Mouse (Mus musculus) embryonic facial prominence, embryonic 12.5 days (tissue): ENCODE data around the gene Nle1. TPM values are rescaled to one million over a fixed set of nuclear protein-coding genes. Genes with fewer than 3 reads are reported as not detected.
A peak's percentile ranks its signal among the peaks of the same experiment; 100 is the strongest.

ENCODE experiments used
- ATAC-seq: fragments of 200-750 bp; cut with Nextera tagmentation; 2 replicates; pipeline ENCODE4 v1.8.0; 2017; ENCODE audit not compliant: insufficient number of reproducible peaks, insufficient read depth, low FRiP score, low TSS enrichment
- H3K27ac ChIP-seq: fragments of 300-500 bp; sonication (generic); 2 replicates; pipeline ENCODE4 v1.5.1; 2016; ENCODE audit warnings: mild to moderate bottlenecking
- H3K27me3 ChIP-seq: fragments of 300-500 bp; sonication (generic); 2 replicates; pipeline ENCODE4 v1.6.1; 2016; ENCODE audit warnings: mild to moderate bottlenecking, moderate library complexity
- H3K36me3 ChIP-seq: fragments of 300-500 bp; sonication (generic); 2 replicates; pipeline ENCODE4 v1.6.1; 2016; ENCODE audit warnings: mild to moderate bottlenecking
- H3K4me1 ChIP-seq: fragments of 300-500 bp; sonication (generic); 2 replicates; pipeline ENCODE4 v1.6.1; 2016
- H3K4me2 ChIP-seq: fragments of 300-500 bp; sonication (generic); replicated peaks from 2 replicates; pipeline ENCODE4 v1.6.1; 2016; ENCODE audit warnings: mild to moderate bottlenecking, moderate library complexity
- H3K4me3 ChIP-seq: fragments of 300-500 bp; sonication (generic); 2 replicates; pipeline ENCODE4 v1.5.1; 2016; ENCODE audit warnings: mild to moderate bottlenecking
- H3K9ac ChIP-seq: fragments of 300-500 bp; sonication (generic); 2 replicates; pipeline ENCODE4 v1.6.1; 2016; ENCODE audit warnings: mild to moderate bottlenecking, moderate library complexity
- H3K9me3 ChIP-seq: fragments of 300-500 bp; sonication (generic); 2 replicates; pipeline ENCODE4 v1.6.1; 2016; ENCODE audit warnings: mild to moderate bottlenecking, moderate library complexity
- WGBS: fragments of 180-500 bp; shearing (Covaris S2); methylation state at CpG from one replicate; pipeline ENCODE4 v1.1.7; 2016; 5-methylcytosine and 5-hydroxymethylcytosine counted together
- polyA plus RNA-seq: library from polyadenylated mRNA; unstranded; fragments of >200 nt; fragmentation: Nextera tagmentation; extraction: Ambion mirVana; gene quantifications from 2 replicates; pipeline ENCODE4 v1.2.1, GENCODE M21; 2016

The Nle1 gene
- polyA plus RNA-seq, 1 experiment from 2014 or later = 39.0 TPM

GRCm38 (mm10) chr11:82910250-82910649 lies 2.0 kb upstream of the Nle1 start, which contains the start of gene Unc45b:
Gene Unc45b (plus strand): TSS chr11:82910550.
- Histone ChIP-seq H3K9me3 (no peaks in the 10 kb centered on the region), H3K4me3 (no peak within 1 kb of the TSS), H3K27ac (no peak within 1 kb of the TSS), H3K9ac (no peak within 1 kb of the TSS), H3K4me2 (no peak within 1 kb of the TSS), H3K4me1 (peaks cover 5% of the 10 kb centered on the region; the same call in 1 of the 2 replicates), H3K27me3 (peaks cover 11% of the 10 kb centered on the region; the same call in 1 of the 2 replicates), H3K36me3 (peaks cover 15% of the 10 kb centered on the region)
- ATAC-seq = no peak
- 84% methylated on average over 4 of the region's 4 CpGs for WGBS

GRCm38 (mm10) chr11:82908608-82908989 lies 388 bp upstream of the Nle1 start:
- H3K4me3 ChIP-seq = peak overlapping the region; percentile 86
- peaks cover 32% of the 10 kb centered on the region for H3K36me3 ChIP-seq
- no peak overlapping the region for H3K27ac ChIP-seq
- H3K9ac ChIP-seq = no peak overlapping the region
- H3K9me3 ChIP-seq = no peaks in the 10 kb centered on the region
- WGBS = 50% methylated on average over 10 of the region's 10 CpGs
- H3K4me2 ChIP-seq = peak overlapping the region; percentile 86
- peaks cover 5% of the 10 kb centered on the region; the same call in 1 of the 2 replicates for H3K4me1 ChIP-seq
- 0 out of 2 replicates have a peak, but pooled peaks cover 11% of the 10 kb centered on the region for H3K27me3 ChIP-seq
- no peak for ATAC-seq

GRCm38 (mm10) chr11:82905816-82906215 lies 2.4 kb downstream of the Nle1 start:
- no peak overlapping the region for H3K27ac ChIP-seq
- H3K4me1 ChIP-seq = peaks cover 5% of the 10 kb centered on the region; the same call in 1 of the 2 replicates
- 84% methylated on average over 5 of the region's 5 CpGs for WGBS
- H3K4me3 ChIP-seq = no peak overlapping the region
- H3K36me3 ChIP-seq = peaks cover 59% of the 10 kb centered on the region
- no peak overlapping the region for H3K9ac ChIP-seq
- no peaks in the 10 kb centered on the region for H3K9me3 ChIP-seq
- no peak for ATAC-seq
- H3K4me2 ChIP-seq = no peak overlapping the region
- H3K27me3 ChIP-seq = no peaks in the 10 kb centered on the region

GRCm38 (mm10) chr11:82904952-82905351 lies 3.3 kb downstream of the Nle1 start:
- WGBS = 57% methylated on average over 8 of the region's 8 CpGs
- H3K4me1 ChIP-seq = peaks cover 5% of the 10 kb centered on the region; the same call in 1 of the 2 replicates
- no peak overlapping the region for H3K4me2 ChIP-seq
- no peak for ATAC-seq
- no peak overlapping the region for H3K9ac ChIP-seq
- H3K36me3 ChIP-seq = peaks cover 68% of the 10 kb centered on the region
- H3K27ac ChIP-seq = no peak overlapping the region
- H3K4me3 ChIP-seq = no peak overlapping the region
- H3K27me3 ChIP-seq = no peaks in the 10 kb centered on the region
- no peaks in the 10 kb centered on the region for H3K9me3 ChIP-seq

- no peak overlapping the region for H3K27ac ChIP-seq
- H3K36me3 ChIP-seq = peaks cover 80% of the 10 kb centered on the region
- H3K27me3 ChIP-seq = no peaks in the 10 kb centered on the region
- WGBS = 95% methylated on average over 20 of the region's 20 CpGs
- no peak for ATAC-seq
- no peak overlapping the region for H3K4me3 ChIP-seq
- H3K9ac ChIP-seq = no peak overlapping the region
- H3K4me1 ChIP-seq = no peaks in the 10 kb centered on the region
- H3K4me2 ChIP-seq = no peak overlapping the region
- no peaks in the 10 kb centered on the region for H3K9me3 ChIP-seq
Observed at GRCm38 (mm10) chr11:82901606-82902310, 6.5 kb downstream of the Nle1 start.

GRCm38 (mm10) chr11:82899720-82900119 lies 8.5 kb downstream of the Nle1 start:
- Histone ChIP-seq H3K27ac (no peak overlapping the region), H3K4me2 (no peak overlapping the region), H3K27me3 (no peaks in the 10 kb centered on the region), H3K9me3 (no peaks in the 10 kb centered on the region), H3K36me3 (peaks cover 60% of the 10 kb centered on the region), H3K9ac (no peak overlapping the region), H3K4me3 (no peak overlapping the region), H3K4me1 (no peaks in the 10 kb centered on the region)
- no peak for ATAC-seq
- WGBS = 89% methylated on average over 5 of the region's 5 CpGs

GRCm38 (mm10) chr11:82897478-82897877 lies 10.7 kb downstream of the Nle1 start:
- no peak overlapping the region for H3K9ac ChIP-seq
- no peaks in the 10 kb centered on the region for H3K27me3 ChIP-seq
- H3K27ac ChIP-seq = no peak overlapping the region
- H3K9me3 ChIP-seq = no peaks in the 10 kb centered on the region
- peaks cover 38% of the 10 kb centered on the region for H3K36me3 ChIP-seq
- no peak overlapping the region for H3K4me3 ChIP-seq
- H3K4me2 ChIP-seq = no peak overlapping the region
- no peaks in the 10 kb centered on the region for H3K4me1 ChIP-seq
- WGBS = 87% methylated on average over 10 of the region's 10 CpGs
- ATAC-seq = no peak

- Histone ChIP-seq H3K4me1 (peaks cover 17% of the 10 kb centered on the region), H3K4me2 (no peak within 1 kb of the TSS), H3K4me3 (no peak within 1 kb of the TSS), H3K9ac (no peak within 1 kb of the TSS), H3K27me3 (no peaks in the 10 kb centered on the region), H3K36me3 (no peaks in the 10 kb centered on the region), H3K27ac (no peak within 1 kb of the TSS), H3K9me3 (no peaks in the 10 kb centered on the region)
- ATAC-seq = no peak
- WGBS = 64% methylated on average over 7 of the region's 7 CpGs
Observed at GRCm38 (mm10) chr11:82891936-82892335, 16.3 kb downstream of the Nle1 start, which contains the start of gene Fndc8. Gene Fndc8 (plus strand): TSS chr11:82892124.

- peak within 1 kb of the TSS; percentile 60 for H3K9ac ChIP-seq
- H3K27ac ChIP-seq = no peak within 1 kb of the TSS
- H3K9me3 ChIP-seq = no peaks in the 10 kb centered on the region
- ATAC-seq = peak; percentile 81
- H3K27me3 ChIP-seq = no peaks in the 10 kb centered on the region
- H3K4me2 ChIP-seq = peak within 1 kb of the TSS; percentile 85
- H3K36me3 ChIP-seq = no peaks in the 10 kb centered on the region
- peak within 1 kb of the TSS; percentile 72 for H3K4me3 ChIP-seq
- H3K4me1 ChIP-seq = peaks cover 17% of the 10 kb centered on the region
- WGBS = under 1% methylated on average over 26 of the region's 26 CpGs
Observed at GRCm38 (mm10) chr11:82890342-82890762, 17.9 kb downstream of the Nle1 start, which contains the start of gene Rad51d. Gene Rad51d (minus strand): TSS chr11:82890614.

- no peak overlapping the region for H3K27ac ChIP-seq
- peak; percentile 30; the same call in 1 of the 2 replicates for ATAC-seq
Observed at GRCm38 (mm10) chr11:82889524-82890341, 18.5 kb downstream of the Nle1 start.

GRCm38 (mm10) chr11:82888491-82888946 lies 19.7 kb downstream of the Nle1 start:
- Histone ChIP-seq H3K4me1 (peaks cover 17% of the 10 kb centered on the region), H3K36me3 (no peaks in the 10 kb centered on the region), H3K9me3 (no peaks in the 10 kb centered on the region), H3K4me2 (0 out of 2 replicates have a peak overlapping the region, but pooled peaks have one; percentile 3), H3K27me3 (no peaks in the 10 kb centered on the region), H3K4me3 (no peak overlapping the region), H3K9ac (no peak overlapping the region), H3K27ac (no peak overlapping the region)
- no peak for ATAC-seq
- WGBS = 68% methylated on average over 10 of the region's 10 CpGs

More at GRCm38 (mm10) chr11:82889524-82890341, 18.5 kb downstream of the Nle1 start:
- 7% methylated on average over 31 of the region's 31 CpGs for WGBS
- Histone ChIP-seq H3K36me3 (no peaks in the 10 kb centered on the region), H3K27me3 (no peaks in the 10 kb centered on the region), H3K9me3 (no peaks in the 10 kb centered on the region), H3K4me2 (peak overlapping the region; percentile 85), H3K4me1 (peaks cover 17% of the 10 kb centered on the region), H3K4me3 (peak overlapping the region; percentile 72), H3K9ac (peak overlapping the region; percentile 60)
